Mouse (Mus musculus) midbrain, embryonic 10.5 days (tissue): ENCODE measurements around the gene Fam53b. TPM values are rescaled to one million over a fixed set of nuclear protein-coding genes. Genes with fewer than 3 reads are reported as not detected.
A peak's percentile ranks its signal among the peaks of the same experiment; 100 is the strongest.

Experiments
- DNase-seq: peaks from one replicate; pipeline ENCODE4 v3.0.0-alpha.2; 2017; ENCODE audit warnings: low spot score
- H3K27ac ChIP-seq: fragments of 300-500 bp; sonication (generic); replicated peaks from 2 replicates; pipeline ENCODE4 v1.5.1; 2016; ENCODE audit warnings: mild to moderate bottlenecking
- H3K27me3 ChIP-seq: fragments of 300-500 bp; sonication (generic); 2 replicates; pipeline ENCODE4 v1.6.1; 2016; ENCODE audit warnings: low read depth, mild to moderate bottlenecking; ENCODE audit not compliant: poor library complexity, severe bottlenecking
- H3K36me3 ChIP-seq: fragments of 300-500 bp; sonication (generic); 2 replicates; pipeline ENCODE4 v1.6.1; 2016; ENCODE audit warnings: mild to moderate bottlenecking, moderate library complexity
- H3K4me1 ChIP-seq: fragments of 300-500 bp; sonication (generic); 2 replicates; pipeline ENCODE4 v1.6.1; 2016
- H3K4me3 ChIP-seq: fragments of 300-500 bp; sonication (generic); 2 replicates; pipeline ENCODE4 v1.5.1; 2016; ENCODE audit warnings: mild to moderate bottlenecking, moderate library complexity
- H3K9me3 ChIP-seq: fragments of 300-500 bp; sonication (generic); replicated peaks from 2 replicates; pipeline ENCODE4 v1.6.1; 2016; ENCODE audit warnings: mild to moderate bottlenecking
- WGBS: fragments of 180-500 bp; shearing (Covaris S2); methylation state at CpG from one replicate; pipeline ENCODE4 v1.1.7; 2016; 5-methylcytosine and 5-hydroxymethylcytosine counted together
- polyA plus RNA-seq: library from polyadenylated mRNA; unstranded; fragments of >200 nt; fragmentation: Nextera tagmentation; extraction: Ambion mirVana; gene quantifications from 2 replicates; pipeline ENCODE4 v1.2.1, GENCODE M21; 2016

The Fam53b gene
- polyA plus RNA-seq, 1 experiment from 2014 or later = 23.1 TPM

DNA sequence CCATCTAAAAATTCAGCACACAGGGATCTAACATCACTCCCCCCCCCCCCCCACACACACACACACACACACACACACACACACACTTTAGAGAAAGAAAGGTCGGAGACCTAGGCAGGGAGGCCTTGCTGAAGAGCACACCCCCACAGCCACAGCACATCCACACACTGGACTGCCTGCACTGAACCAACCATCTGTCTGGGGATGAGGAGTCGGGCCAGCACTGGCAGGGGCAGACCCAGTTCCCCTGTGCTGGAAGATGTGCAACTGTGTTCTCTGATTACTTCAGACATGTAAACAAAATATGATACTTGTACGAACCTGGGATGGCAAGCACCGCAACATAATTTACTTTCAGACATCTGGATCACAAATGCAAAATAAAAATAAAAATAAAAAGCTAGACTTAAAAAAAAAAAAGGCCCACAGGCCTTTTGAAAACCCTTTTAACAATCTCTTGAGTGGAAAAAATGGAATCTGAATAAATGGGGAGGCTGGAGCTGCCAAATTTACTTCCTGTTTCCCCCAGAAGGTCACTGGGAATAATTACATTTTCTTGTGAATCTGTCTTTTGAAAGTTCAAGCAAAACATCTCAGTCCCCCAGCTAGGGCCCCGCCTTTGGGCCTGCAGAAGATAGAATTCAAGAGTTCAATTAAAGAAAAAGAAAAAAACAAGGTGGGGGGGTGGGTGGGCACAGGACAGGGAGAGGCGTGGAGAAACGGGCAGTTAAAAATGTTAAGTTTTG is 5.5 kb downstream of the Fam53b start:
- 38% methylated on average over 7 of the region's 7 CpGs for WGBS
- peak overlapping the region; percentile 90 for H3K27ac ChIP-seq
- H3K27me3 ChIP-seq = no peaks in the 10 kb centered on the region
- DNase-seq = peak; percentile 28
- H3K4me1 ChIP-seq = peaks cover 86% of the 10 kb centered on the region
- peak overlapping the region; percentile 35 for H3K4me3 ChIP-seq
- H3K9me3 ChIP-seq = no peaks in the 10 kb centered on the region
- H3K36me3 ChIP-seq = no peaks in the 10 kb centered on the region

DNA sequence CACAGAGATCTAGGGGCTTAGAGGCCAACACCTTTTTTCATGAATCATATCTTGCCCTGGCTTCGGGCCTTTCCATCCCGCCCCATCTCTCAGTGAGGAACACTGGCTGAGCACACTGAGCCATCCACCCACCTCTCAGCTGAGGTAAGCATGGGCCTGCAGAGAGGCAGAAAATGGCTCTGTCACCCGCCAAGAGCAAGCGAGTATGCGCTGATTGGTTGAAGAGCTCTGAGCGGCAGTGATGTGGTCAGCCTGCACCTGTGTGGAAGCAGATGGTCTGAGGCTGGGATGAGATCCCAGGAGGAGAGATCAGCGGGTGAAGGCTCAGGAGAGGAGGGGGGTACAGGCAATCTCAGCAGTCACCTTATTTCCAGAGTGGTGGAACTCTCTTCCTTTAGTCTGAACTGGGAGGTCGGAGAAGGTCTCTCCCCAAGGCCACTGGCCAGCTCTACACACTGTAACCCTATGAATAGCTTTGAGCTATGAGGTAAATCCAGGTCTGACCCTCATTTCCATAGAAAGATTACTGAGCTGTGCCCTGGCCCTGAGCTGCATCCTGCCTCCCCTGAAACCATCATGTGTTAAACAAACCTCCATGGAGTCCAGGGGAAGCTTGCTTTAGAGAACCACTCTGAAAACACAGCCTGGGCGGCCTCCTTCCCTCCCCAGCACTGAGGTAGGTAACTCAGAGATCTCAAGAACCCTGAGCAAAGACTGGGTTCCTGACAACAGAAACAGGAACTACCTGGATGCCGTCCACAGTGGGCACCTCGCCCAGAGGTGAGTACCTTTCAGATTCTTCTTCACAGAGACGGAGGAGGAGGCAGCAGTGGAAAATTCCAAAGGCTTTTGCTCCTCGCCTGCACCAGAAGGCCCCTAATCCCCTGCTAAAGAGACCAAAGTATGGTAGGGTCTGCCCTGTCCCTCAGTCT is 6.5 kb downstream of the Fam53b start:
- DNase-seq = peak; percentile 18
- H3K36me3 ChIP-seq = no peaks in the 10 kb centered on the region
- WGBS = 52% methylated on average over 13 of the region's 13 CpGs
- no peaks in the 10 kb centered on the region for H3K9me3 ChIP-seq
- peak overlapping the region; percentile 90 for H3K27ac ChIP-seq
- no peak overlapping the region for H3K4me3 ChIP-seq
- peaks cover 78% of the 10 kb centered on the region for H3K4me1 ChIP-seq
- H3K27me3 ChIP-seq = no peaks in the 10 kb centered on the region

DNA sequence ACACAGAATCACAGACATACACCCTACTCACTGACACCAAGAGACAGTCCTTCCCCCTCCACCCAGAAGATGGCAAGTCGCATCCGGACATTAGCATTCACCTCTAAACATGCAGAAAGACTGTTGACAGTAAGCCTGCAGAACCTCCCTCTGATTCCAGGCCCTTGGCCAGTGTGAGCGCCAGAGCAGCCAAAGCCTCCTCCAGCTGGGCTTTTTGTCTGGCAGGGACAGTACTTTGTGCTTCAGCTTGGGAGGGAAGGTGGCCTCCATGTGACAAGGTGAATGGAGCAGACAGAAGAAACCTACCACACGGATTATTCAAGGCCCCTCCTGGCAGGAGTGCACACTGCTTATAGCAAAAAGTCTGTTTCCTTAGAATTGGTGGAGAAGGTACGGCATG is 7.4 kb downstream of the Fam53b start:
- Histone ChIP-seq H3K36me3 (no peaks in the 10 kb centered on the region), H3K9me3 (no peaks in the 10 kb centered on the region), H3K27ac (peak overlapping the region; percentile 90), H3K4me3 (no peak overlapping the region), H3K4me1 (peaks cover 73% of the 10 kb centered on the region), H3K27me3 (no peaks in the 10 kb centered on the region)
- WGBS = 55% methylated on average over 5 of the region's 5 CpGs
- DNase-seq = no peak

DNA sequence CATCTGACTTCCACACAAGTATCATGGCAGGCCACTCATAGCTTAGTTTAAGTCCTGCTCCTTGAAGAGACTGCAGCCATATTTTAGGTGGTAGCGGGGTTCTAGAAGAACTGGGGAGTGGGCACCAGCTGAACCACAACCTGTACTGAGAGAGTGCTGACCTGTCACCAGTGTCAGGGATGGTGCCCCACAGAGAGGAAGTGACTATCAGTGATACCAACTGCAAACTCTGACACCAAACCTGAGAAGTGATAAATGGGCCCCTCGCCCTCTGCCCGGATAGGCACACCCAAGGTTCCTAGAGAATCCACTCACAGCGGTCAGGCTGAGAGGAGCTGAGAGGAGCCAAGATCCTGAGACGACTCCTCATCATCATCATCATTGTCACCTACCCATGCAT is 8.7 kb downstream of the Fam53b start:
- Histone ChIP-seq H3K4me3 (no peak overlapping the region), H3K36me3 (no peaks in the 10 kb centered on the region), H3K9me3 (no peaks in the 10 kb centered on the region), H3K27me3 (no peaks in the 10 kb centered on the region), H3K27ac (no peak overlapping the region), H3K4me1 (peaks cover 68% of the 10 kb centered on the region)
- 90% methylated on average over 5 of the region's 5 CpGs for WGBS
- DNase-seq = no peak

DNA sequence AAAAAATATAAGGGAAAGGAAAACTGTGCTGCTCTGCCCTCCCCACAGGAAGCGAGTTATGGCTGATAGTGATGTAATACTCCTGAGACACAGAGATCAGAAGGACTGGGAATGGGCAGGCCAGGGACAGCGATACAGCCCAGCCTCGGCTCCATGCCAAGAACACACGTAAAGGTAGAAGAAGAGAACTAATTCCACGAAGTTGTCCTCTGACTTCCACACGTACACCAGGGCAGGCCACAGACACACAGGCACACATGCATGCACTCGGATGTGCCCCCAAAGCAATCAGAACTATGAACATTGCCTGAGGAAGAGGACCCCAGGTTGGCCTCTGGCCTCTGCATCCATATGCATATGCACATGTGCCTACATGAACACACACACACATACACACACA is 9.2 kb downstream of the Fam53b start:
- H3K4me1 ChIP-seq = peaks cover 68% of the 10 kb centered on the region
- no peak for DNase-seq
- WGBS = 88% methylated on average over 7 of the region's 7 CpGs
- H3K27ac ChIP-seq = no peak overlapping the region
- H3K27me3 ChIP-seq = no peaks in the 10 kb centered on the region
- no peak overlapping the region for H3K4me3 ChIP-seq
- no peaks in the 10 kb centered on the region for H3K9me3 ChIP-seq
- no peaks in the 10 kb centered on the region for H3K36me3 ChIP-seq

DNA sequence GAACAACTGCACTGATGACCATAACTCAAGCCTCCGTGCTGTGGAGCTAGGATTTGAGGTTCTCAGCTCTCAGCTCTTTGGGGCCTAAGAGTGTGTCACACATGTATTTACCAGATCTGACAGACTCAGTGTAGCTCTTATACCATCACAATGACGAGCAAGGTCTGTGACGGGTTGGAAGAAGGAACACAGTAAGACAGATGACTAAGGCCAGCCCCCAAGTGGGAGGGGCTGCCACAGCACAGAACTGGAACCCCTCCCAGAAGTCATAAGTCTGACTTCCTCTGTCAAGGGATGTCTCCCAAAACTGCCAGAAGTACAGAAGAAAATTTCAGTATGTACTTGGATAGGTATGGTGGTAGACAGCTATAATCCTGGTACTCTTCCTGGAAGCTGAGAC is 9.7 kb downstream of the Fam53b start:
- no peaks in the 10 kb centered on the region for H3K36me3 ChIP-seq
- H3K27ac ChIP-seq = 0 out of 2 replicates have a peak overlapping the region, but pooled peaks have one; percentile 42
- H3K4me1 ChIP-seq = peaks cover 64% of the 10 kb centered on the region
- 84% methylated on average over 3 of the region's 3 CpGs for WGBS
- DNase-seq = no peak
- no peak overlapping the region for H3K4me3 ChIP-seq
- no peaks in the 10 kb centered on the region for H3K9me3 ChIP-seq
- no peaks in the 10 kb centered on the region for H3K27me3 ChIP-seq

DNA sequence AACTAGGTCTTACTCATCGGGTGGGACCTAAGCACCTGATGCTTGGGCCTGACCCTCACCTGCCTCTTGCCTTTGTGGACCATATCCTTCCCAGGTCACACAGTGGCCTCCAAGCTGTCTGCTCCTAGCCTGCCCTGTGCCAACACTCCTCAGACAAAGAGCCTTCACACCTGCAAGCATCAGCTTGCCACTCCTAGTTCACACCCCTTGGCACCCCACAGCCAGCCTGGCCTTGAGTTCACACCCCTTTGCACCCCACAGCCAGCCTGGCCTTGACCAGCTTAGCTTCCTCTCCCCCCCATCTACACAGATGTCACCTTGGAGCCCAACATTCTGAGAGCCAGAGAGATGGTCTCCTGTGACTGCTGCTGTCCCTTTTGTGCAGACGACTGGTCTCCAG is 10.3 kb downstream of the Fam53b start:
- H3K27ac ChIP-seq = peak overlapping the region; percentile 42; the same call in 1 of the 2 replicates
- H3K9me3 ChIP-seq = no peaks in the 10 kb centered on the region
- H3K36me3 ChIP-seq = no peaks in the 10 kb centered on the region
- DNase-seq = no peak
- no peak overlapping the region for H3K4me3 ChIP-seq
- WGBS = 87% methylated on average over 2 of the region's 2 CpGs
- H3K27me3 ChIP-seq = no peaks in the 10 kb centered on the region
- H3K4me1 ChIP-seq = peaks cover 57% of the 10 kb centered on the region

DNA sequence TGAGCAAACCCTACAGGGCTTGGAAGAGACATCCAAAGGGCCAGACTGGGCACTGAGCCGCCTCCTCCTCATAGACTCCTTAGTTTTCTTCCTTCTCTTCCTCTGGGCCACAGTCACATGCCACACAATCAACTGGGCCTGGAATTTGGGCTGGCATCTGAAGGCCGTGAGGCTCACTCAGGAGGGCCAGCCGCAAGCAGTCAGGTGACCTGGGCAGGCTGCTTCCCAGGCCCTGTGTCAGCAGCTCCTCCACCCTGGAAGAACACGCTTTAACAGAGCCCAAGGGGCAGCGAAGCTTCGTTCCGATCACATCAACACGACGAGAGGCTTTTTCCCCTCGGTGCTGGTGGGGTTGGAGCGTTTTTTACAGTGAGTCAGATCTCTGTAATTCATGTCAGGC is 11.0 kb downstream of the Fam53b start:
- no peaks in the 10 kb centered on the region for H3K9me3 ChIP-seq
- H3K36me3 ChIP-seq = peaks cover 4% of the 10 kb centered on the region; the same call in 1 of the 2 replicates
- H3K4me1 ChIP-seq = peaks cover 51% of the 10 kb centered on the region
- H3K27me3 ChIP-seq = no peaks in the 10 kb centered on the region
- no peak overlapping the region for H3K4me3 ChIP-seq
- no peak overlapping the region for H3K27ac ChIP-seq
- DNase-seq = no peak
- WGBS = 89% methylated on average over 11 of the region's 11 CpGs

DNA sequence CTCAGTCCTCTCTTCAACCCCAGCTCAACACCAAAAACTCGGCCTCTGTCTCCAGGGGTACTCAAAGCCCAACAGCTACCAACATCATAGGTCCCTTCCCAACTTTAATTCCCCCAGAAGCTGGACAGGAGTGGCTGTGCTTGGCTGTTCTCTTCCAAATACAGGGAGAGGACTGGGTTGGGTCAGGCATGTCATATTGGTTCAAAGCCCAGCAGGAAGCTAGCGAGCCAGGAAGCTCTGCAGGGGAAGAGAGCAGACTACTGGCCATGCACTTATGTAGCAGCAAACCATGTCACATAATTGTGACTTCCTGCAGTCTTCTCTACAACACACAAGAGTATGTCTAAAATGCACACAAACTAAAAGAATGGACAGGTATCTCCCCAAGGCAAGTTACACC is 11.6 kb downstream of the Fam53b start:
- DNase-seq = no peak
- H3K9me3 ChIP-seq = no peaks in the 10 kb centered on the region
- H3K4me3 ChIP-seq = no peak overlapping the region
- peaks cover 4% of the 10 kb centered on the region; the same call in 1 of the 2 replicates for H3K36me3 ChIP-seq
- H3K4me1 ChIP-seq = peaks cover 45% of the 10 kb centered on the region
- no peaks in the 10 kb centered on the region for H3K27me3 ChIP-seq
- 67% methylated on average over 2 of the region's 2 CpGs for WGBS
- no peak overlapping the region for H3K27ac ChIP-seq

DNA sequence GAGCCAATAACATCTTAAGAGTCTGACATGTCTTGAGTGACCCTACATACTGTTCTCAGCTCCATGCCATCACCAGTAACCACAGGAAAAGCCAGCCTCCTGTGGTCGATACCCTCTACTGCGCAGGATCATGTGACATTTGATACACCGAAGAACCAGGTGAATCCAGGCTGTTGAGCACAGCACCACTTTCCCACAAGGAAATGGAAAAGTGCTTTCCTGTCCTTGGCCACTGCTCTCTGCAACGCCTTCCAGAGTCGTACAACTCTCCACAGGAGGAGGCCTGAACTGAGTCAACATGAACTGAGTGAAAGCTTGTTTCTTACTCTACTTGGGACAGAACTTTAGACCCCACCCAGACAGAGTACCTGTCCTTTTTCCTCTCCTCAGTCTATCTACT is 12.2 kb downstream of the Fam53b start:
- no peak for DNase-seq
- Histone ChIP-seq H3K36me3 (peaks cover 4% of the 10 kb centered on the region; the same call in 1 of the 2 replicates), H3K4me3 (no peak overlapping the region), H3K9me3 (no peaks in the 10 kb centered on the region), H3K4me1 (peaks cover 39% of the 10 kb centered on the region), H3K27ac (no peak overlapping the region), H3K27me3 (no peaks in the 10 kb centered on the region)
- 91% methylated on average over 5 of the region's 5 CpGs for WGBS

DNA sequence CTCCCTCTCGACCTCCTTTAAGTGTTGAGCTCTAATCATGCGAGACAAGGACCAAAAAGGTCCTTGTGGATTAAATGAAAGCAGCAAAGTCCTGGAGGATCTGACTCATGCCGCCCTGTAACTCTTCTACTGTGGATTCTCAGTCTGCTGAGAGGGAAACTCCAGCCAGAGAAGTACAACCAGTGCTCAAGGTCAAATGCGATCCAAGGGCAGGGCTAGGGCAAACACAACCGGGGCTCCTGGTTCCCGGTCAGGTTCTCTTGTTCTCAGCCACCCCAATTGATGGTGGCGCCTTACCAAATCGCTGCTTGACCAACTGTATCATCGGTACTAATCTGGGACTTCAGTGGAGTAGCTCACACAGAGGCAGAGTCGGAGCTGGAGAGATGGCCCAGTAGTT is 12.8 kb downstream of the Fam53b start:
- H3K4me1 ChIP-seq = peaks cover 33% of the 10 kb centered on the region
- no peak overlapping the region for H3K27ac ChIP-seq
- 89% methylated on average over 10 of the region's 10 CpGs for WGBS

DNA sequence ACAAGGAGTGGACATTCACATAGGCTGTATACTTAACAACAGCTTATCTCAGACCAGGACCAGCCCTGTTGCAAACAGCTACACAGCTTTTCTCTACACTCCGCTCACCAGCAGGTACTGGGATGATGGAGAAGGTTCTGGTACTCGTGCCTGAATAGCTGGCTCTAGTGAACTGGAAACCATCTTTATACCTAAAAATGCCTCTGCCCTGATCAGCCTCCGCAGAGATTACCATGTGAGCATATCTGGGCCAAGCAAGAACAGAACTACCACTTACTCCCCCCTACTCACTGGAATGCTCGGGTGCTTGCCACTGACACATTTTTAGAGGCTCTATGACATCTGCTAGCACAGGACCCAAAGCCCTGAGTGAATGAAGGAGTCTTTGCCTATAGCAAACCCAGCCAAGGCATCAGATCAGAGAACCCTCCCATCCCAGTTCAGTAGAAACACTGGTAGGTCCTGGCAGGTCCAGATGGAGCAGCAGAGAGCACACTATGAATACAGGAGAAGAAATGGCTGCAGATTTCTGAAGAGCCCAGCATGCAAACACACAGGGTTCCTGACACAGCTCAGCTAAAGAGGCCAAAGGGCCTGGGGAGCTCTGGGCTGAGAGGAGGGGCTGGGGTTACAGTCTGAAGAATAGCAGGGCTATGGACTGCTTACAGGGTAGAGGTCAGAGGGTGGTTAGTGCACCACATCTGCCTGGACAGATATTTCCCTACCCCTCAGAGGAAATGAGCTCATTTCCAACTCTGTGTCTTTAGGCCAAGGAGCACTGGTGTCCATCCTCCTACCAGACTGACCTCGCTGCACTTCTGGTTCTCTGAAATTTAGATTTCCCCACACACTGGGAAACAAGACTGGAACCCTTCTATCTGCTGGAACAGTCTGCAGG is 14.3 kb downstream of the Fam53b start:
- no peaks in the 10 kb centered on the region for H3K27me3 ChIP-seq
- H3K27ac ChIP-seq = peak overlapping the region; percentile 50; the same call in 1 of the 2 replicates
- WGBS = 90% methylated on average over 5 of the region's 5 CpGs
- peaks cover 4% of the 10 kb centered on the region; the same call in 1 of the 2 replicates for H3K36me3 ChIP-seq
- no peak overlapping the region for H3K4me3 ChIP-seq
- no peaks in the 10 kb centered on the region for H3K9me3 ChIP-seq
- peaks cover 28% of the 10 kb centered on the region for H3K4me1 ChIP-seq
- no peak for DNase-seq

More for the DNA sequence above, 12.8 kb downstream of the Fam53b start:
- Histone ChIP-seq H3K27me3 (no peaks in the 10 kb centered on the region), H3K4me3 (no peak overlapping the region), H3K36me3 (peaks cover 4% of the 10 kb centered on the region; the same call in 1 of the 2 replicates), H3K9me3 (no peaks in the 10 kb centered on the region)
- no peak for DNase-seq
